9 mouse cellular contexts compared by ENCODE assay signal in the genomic region with DNA sequence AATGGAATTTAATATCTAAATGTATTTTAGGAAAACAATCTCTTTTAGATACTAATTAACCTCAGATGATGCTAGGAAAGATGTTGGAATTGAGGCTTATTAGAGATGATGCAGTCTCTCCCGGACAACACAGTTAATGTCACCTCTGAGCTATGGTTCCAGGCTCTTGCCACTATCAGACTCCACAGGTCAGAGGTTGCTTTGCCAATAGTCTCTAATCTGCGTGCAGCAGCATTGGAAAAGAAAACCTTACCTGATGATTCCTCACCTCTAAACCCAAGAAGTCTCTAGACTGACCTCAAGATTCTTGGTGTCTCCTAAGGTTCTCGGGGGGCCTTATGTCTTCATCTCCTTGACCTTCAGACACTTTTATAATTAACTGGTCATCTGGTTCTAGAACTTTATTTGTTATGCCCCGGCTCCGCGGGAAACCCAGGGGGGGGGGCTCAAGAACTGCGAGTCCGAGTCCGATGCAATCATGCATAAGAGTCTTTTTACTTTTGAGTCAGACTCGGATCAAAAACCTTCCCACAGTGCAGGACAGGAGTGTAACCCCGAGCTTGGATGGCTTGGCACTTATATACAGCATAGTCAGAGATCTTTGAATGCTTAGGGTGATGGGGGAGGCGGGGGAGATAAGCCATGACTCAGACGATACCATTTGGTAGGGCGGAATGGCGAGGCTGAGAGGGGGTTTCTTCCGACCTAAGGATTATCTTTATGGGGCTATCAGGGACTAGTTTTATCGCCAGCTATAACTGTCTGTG.
DNase-seq lines count a peak whose midpoint lies in the region; ATAC-seq lines count a peak whose summit lies in the region.
"Had no signal": no experiment of that assay in that cellular context is flagged by ENCODE, and none has a peak within 500 bp of the region (broad histone marks: within the 10 kb centered on the region; RNA-seq: fewer than 3 reads in every experiment).

No protein-coding gene starts in this region.

- ATAC-seq in neural tube, embryonic 11.5 days (ENCODE audit: insufficient read depth, low FRiP score, low TSS enrichment): no peak
- ATAC-seq in liver, embryonic 13.5 days (ENCODE audit: low read depth): peak; percentile 89
- no peak for ATAC-seq in stomach, embryonic 16.5 days (ENCODE audit: insufficient read depth, low FRiP score)

- H3K27me3 ChIP-seq in neural tube, embryonic 11.5 days (ENCODE audit: control insufficient read depth, insufficient read depth, low read length): no peaks in the 10 kb centered on the region
- H3K27me3 ChIP-seq in liver, embryonic 13.5 days: peaks cover 41% of the 10 kb centered on the region
- no peaks in the 10 kb centered on the region for H3K27me3 ChIP-seq in stomach, embryonic 16.5 days (ENCODE audit: control insufficient read depth, insufficient read depth, low read length)

- intact Hi-C loops in left cerebral cortex, postnatal 36 days (cut with DNase I): no loop called here

- no peaks in the 10 kb centered on the region for H3K36me3 ChIP-seq in neural tube, embryonic 11.5 days (ENCODE audit: control insufficient read depth, insufficient read depth, low read length)
- H3K36me3 ChIP-seq in liver, embryonic 13.5 days: no peaks in the 10 kb centered on the region
- H3K36me3 ChIP-seq in stomach, embryonic 16.5 days (ENCODE audit: control insufficient read depth, insufficient read depth, low read length): no peaks in the 10 kb centered on the region

- H3K27ac ChIP-seq in neural tube, embryonic 11.5 days (ENCODE audit: low read depth, low read length): no peak overlapping the region
- H3K27ac ChIP-seq in liver, embryonic 13.5 days: 0 out of 2 replicates have a peak overlapping the region, but pooled peaks have one; percentile 16
- no peak overlapping the region for H3K27ac ChIP-seq in stomach, embryonic 16.5 days (ENCODE audit: low read length)

- DNase-seq in embryo, embryonic 11 days: peak; percentile 26
- no peak for DNase-seq in embryo, embryonic 10 days (ENCODE audit: low spot score)
- no peak for DNase-seq in neural tube, embryonic 11.5 days (ENCODE audit: low spot score)
- DNase-seq in neural tube, embryonic 10.5 days (ENCODE audit: extremely low spot score, low spot score): no peak
- no peak for DNase-seq in liver, embryonic 13.5 days
- no peak for DNase-seq in left cerebral cortex, postnatal 36 days (ENCODE audit: low spot score in 2 of 2)
- DNase-seq in cerebellum, postnatal 36 days: no peak
- DNase-seq: layer of hippocampus, postnatal 36 days had no signal

- H3K4me2 ChIP-seq in neural tube, embryonic 11.5 days (ENCODE audit: low read depth): peak overlapping the region; percentile 23; the same call in 1 of the 2 replicates
- H3K4me2 ChIP-seq in liver, embryonic 13.5 days: peak overlapping the region; percentile 65
- peak overlapping the region; percentile 36 for H3K4me2 ChIP-seq in stomach, embryonic 16.5 days (ENCODE audit: low read depth, low read length)

- H3K9ac ChIP-seq in neural tube, embryonic 11.5 days (ENCODE audit: low read length): no peak overlapping the region
- H3K9ac ChIP-seq in liver, embryonic 13.5 days: peak overlapping the region; percentile 65
- H3K9ac ChIP-seq in stomach, embryonic 16.5 days (ENCODE audit: low read length): 0 out of 2 replicates have a peak overlapping the region, but pooled peaks have one; percentile 29

- 7% methylated on average over 17 of the region's 17 CpGs for WGBS in neural tube, embryonic 11.5 days
- WGBS in liver, embryonic 13.5 days (ENCODE audit: insufficient replicate concordance): 13% methylated on average over 17 of the region's 17 CpGs
- 12% methylated on average over 17 of the region's 17 CpGs for WGBS in stomach, embryonic 16.5 days

- H3K4me3 ChIP-seq in neural tube, embryonic 11.5 days (ENCODE audit: low read depth, low read length): no peak overlapping the region
- H3K4me3 ChIP-seq in liver, embryonic 13.5 days (replicated peaks): peak overlapping the region; percentile 40
- H3K4me3 ChIP-seq in stomach, embryonic 16.5 days (replicated peaks; ENCODE audit: low read length): peak overlapping the region; percentile 11; the same call in 1 of the 2 replicates

- H3K9me3 ChIP-seq in neural tube, embryonic 11.5 days (ENCODE audit: control insufficient read depth, low read length): no peaks in the 10 kb centered on the region
- H3K9me3 ChIP-seq in liver, embryonic 13.5 days (replicated peaks): no peaks in the 10 kb centered on the region
- H3K9me3 ChIP-seq in stomach, embryonic 16.5 days (replicated peaks; ENCODE audit: control insufficient read depth, low read length): no peaks in the 10 kb centered on the region

- H3K4me1 ChIP-seq in neural tube, embryonic 11.5 days (ENCODE audit: control insufficient read depth, insufficient read depth, low read length): no peaks in the 10 kb centered on the region
- H3K4me1 ChIP-seq in liver, embryonic 13.5 days (replicated peaks): peaks cover 22% of the 10 kb centered on the region
- H3K4me1 ChIP-seq in stomach, embryonic 16.5 days (ENCODE audit: control insufficient read depth, insufficient read depth, low read length): 0 out of 2 replicates have a peak, but pooled peaks cover 6% of the 10 kb centered on the region
